Mouse (Mus musculus): Measurements from ENCODE around the gene Etnk1. TPM values are rescaled to one million over a fixed set of nuclear protein-coding genes. Genes with fewer than 3 reads are reported as not detected.

Etnk1 gene
- polyA plus RNA-seq, 1 experiment from 2014 or later, result 13.4 TPM

GRCm38 (mm10) chr6:143212766-143213165 lies 45.7 kb downstream of the Etnk1 start:
- no peak for ATAC-seq (replicated peaks; ENCODE audit: extremely low read depth, insufficient read depth, low FRiP score)
- Histone ChIP-seq H3K27ac (ENCODE audit: low read length) (no peak overlapping the region), H3K9ac (ENCODE audit: low read length) (no peak overlapping the region), H3K9me3 (replicated peaks; ENCODE audit: control insufficient read depth, low read length) (peaks cover 17% of the 10 kb centered on the region), H3K36me3 (ENCODE audit: control insufficient read depth, insufficient read depth) (peaks cover 16% of the 10 kb centered on the region), H3K4me3 (ENCODE audit: low read length) (no peak overlapping the region), H3K4me2 (ENCODE audit: low read depth, low read length) (no peak overlapping the region), H3K4me1 (ENCODE audit: control insufficient read depth, insufficient read depth, low read length) (no peaks in the 10 kb centered on the region), H3K27me3 (ENCODE audit: control insufficient read depth, insufficient read depth, low read length) (no peaks in the 10 kb centered on the region)
- WGBS, result 69% methylated on average over 6 of the region's 6 CpGs

GRCm38 (mm10) chr6:143213461-143213860 lies 46.4 kb downstream of the Etnk1 start:
- H3K4me3 ChIP-seq (ENCODE audit: low read length), result no peak overlapping the region
- no peak overlapping the region for H3K27ac ChIP-seq (ENCODE audit: low read length)
- H3K9ac ChIP-seq (ENCODE audit: low read length), result no peak overlapping the region
- ATAC-seq (replicated peaks; ENCODE audit: extremely low read depth, insufficient read depth, low FRiP score), result no peak
- H3K4me2 ChIP-seq (ENCODE audit: low read depth, low read length), result no peak overlapping the region
- no peaks in the 10 kb centered on the region for H3K4me1 ChIP-seq (ENCODE audit: control insufficient read depth, insufficient read depth, low read length)
- 89% methylated on average over 6 of the region's 6 CpGs for WGBS
- H3K9me3 ChIP-seq (replicated peaks; ENCODE audit: control insufficient read depth, low read length), result peaks cover 17% of the 10 kb centered on the region
- peaks cover 16% of the 10 kb centered on the region for H3K36me3 ChIP-seq (ENCODE audit: control insufficient read depth, insufficient read depth)
- H3K27me3 ChIP-seq (ENCODE audit: control insufficient read depth, insufficient read depth, low read length), result no peaks in the 10 kb centered on the region

- no peak overlapping the region for H3K9ac ChIP-seq (ENCODE audit: low read length)
- H3K27me3 ChIP-seq (ENCODE audit: control insufficient read depth, insufficient read depth, low read length), result no peaks in the 10 kb centered on the region
- peaks cover 17% of the 10 kb centered on the region for H3K9me3 ChIP-seq (replicated peaks; ENCODE audit: control insufficient read depth, low read length)
- ATAC-seq (replicated peaks; ENCODE audit: extremely low read depth, insufficient read depth, low FRiP score), result no peak
- no peak overlapping the region for H3K4me3 ChIP-seq (ENCODE audit: low read length)
- H3K36me3 ChIP-seq (ENCODE audit: control insufficient read depth, insufficient read depth), result peaks cover 6% of the 10 kb centered on the region
- whole genome bisulfite sequencing, result 56% methylated on average over 11 of the region's 11 CpGs
- H3K4me1 ChIP-seq (ENCODE audit: control insufficient read depth, insufficient read depth, low read length), result no peaks in the 10 kb centered on the region
- no peak overlapping the region for H3K27ac ChIP-seq (ENCODE audit: low read length)
- no peak overlapping the region for H3K4me2 ChIP-seq (ENCODE audit: low read depth, low read length)
Measured at GRCm38 (mm10) chr6:143216221-143216620, 49.2 kb downstream of the Etnk1 start.

DNA sequence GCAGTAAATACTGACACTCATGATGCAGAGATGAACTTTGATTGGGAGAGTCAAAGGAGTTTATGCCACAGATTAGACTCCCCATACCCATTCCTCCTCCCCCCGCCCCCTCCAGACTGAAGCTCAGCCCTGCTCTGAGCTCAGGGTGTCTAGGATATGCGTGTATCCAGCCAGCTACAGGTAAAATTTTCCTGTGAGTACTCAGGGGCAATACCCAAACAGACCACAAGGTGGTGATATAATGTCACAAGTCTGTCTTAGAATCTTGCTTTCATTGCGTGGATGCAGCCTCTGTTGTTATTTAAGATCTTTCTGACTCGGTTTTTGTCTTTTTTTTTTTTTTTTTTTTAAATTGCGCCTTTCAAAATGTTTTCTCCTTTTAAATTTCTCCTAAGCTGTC lies 52.3 kb downstream of the Etnk1 start:
- Histone ChIP-seq H3K9me3 (replicated peaks; ENCODE audit: control insufficient read depth, low read length) (peaks cover 10% of the 10 kb centered on the region), H3K27ac (ENCODE audit: low read length) (no peak overlapping the region), H3K36me3 (ENCODE audit: control insufficient read depth, insufficient read depth) (peaks cover 6% of the 10 kb centered on the region), H3K4me1 (ENCODE audit: control insufficient read depth, insufficient read depth, low read length) (no peaks in the 10 kb centered on the region), H3K4me3 (ENCODE audit: low read length) (no peak overlapping the region), H3K27me3 (ENCODE audit: control insufficient read depth, insufficient read depth, low read length) (no peaks in the 10 kb centered on the region), H3K4me2 (ENCODE audit: low read depth, low read length) (no peak overlapping the region), H3K9ac (ENCODE audit: low read length) (no peak overlapping the region)
- WGBS, result 5% methylated on average over 5 of the region's 5 CpGs
- no peak for ATAC-seq (replicated peaks; ENCODE audit: extremely low read depth, insufficient read depth, low FRiP score)

GRCm38 (mm10) chr6:143221245-143221644 lies 54.2 kb downstream of the Etnk1 start:
- H3K27me3 ChIP-seq (ENCODE audit: control insufficient read depth, insufficient read depth, low read length), result no peaks in the 10 kb centered on the region
- H3K4me2 ChIP-seq (ENCODE audit: low read depth, low read length), result no peak overlapping the region
- H3K27ac ChIP-seq (ENCODE audit: low read length), result no peak overlapping the region
- WGBS, result 79% methylated on average over 8 of the region's 8 CpGs
- H3K4me3 ChIP-seq (ENCODE audit: low read length), result no peak overlapping the region
- no peaks in the 10 kb centered on the region for H3K36me3 ChIP-seq (ENCODE audit: control insufficient read depth, insufficient read depth)
- ATAC-seq (replicated peaks; ENCODE audit: extremely low read depth, insufficient read depth, low FRiP score), result no peak
- no peaks in the 10 kb centered on the region for H3K9me3 ChIP-seq (replicated peaks; ENCODE audit: control insufficient read depth, low read length)
- H3K9ac ChIP-seq (ENCODE audit: low read length), result no peak overlapping the region
- no peaks in the 10 kb centered on the region for H3K4me1 ChIP-seq (ENCODE audit: control insufficient read depth, insufficient read depth, low read length)

- WGBS, result 60% methylated on average over 11 of the region's 11 CpGs
- Histone ChIP-seq H3K27ac (ENCODE audit: low read length) (no peak overlapping the region), H3K9ac (ENCODE audit: low read length) (no peak overlapping the region), H3K27me3 (ENCODE audit: control insufficient read depth, insufficient read depth, low read length) (no peaks in the 10 kb centered on the region), H3K4me2 (ENCODE audit: low read depth, low read length) (no peak overlapping the region), H3K9me3 (replicated peaks; ENCODE audit: control insufficient read depth, low read length) (0 out of 2 replicates have a peak, but pooled peaks cover 4% of the 10 kb centered on the region), H3K36me3 (ENCODE audit: control insufficient read depth, insufficient read depth) (no peaks in the 10 kb centered on the region), H3K4me1 (ENCODE audit: control insufficient read depth, insufficient read depth, low read length) (no peaks in the 10 kb centered on the region), H3K4me3 (ENCODE audit: low read length) (no peak overlapping the region)
- no peak for ATAC-seq (replicated peaks; ENCODE audit: extremely low read depth, insufficient read depth, low FRiP score)
Measured at GRCm38 (mm10) chr6:143224057-143224456, 57.0 kb downstream of the Etnk1 start.

GRCm38 (mm10) chr6:143224885-143225284 lies 57.9 kb downstream of the Etnk1 start:
- WGBS, result 75% methylated on average over 6 of the region's 6 CpGs
- H3K27ac ChIP-seq (ENCODE audit: low read length), result no peak overlapping the region

DNA sequence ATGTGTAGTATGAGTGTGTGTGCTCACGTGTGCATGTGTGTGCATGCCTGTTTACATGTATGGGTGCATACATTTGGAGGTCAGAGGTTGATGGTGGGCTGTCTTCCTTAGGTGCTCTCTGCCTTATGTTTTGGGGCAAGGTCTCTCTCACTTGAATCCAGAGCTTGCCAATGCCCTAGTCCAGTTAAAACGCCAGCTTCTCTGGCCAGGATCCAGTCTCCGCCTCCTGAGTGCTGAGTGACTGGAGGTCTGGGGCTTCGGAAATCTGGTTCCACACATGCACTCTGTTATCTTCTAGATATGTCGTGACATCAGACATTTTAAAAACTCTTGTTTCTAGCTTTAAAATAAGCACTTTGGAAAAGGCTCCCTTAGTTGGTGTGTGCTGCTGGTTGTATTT lies 61.7 kb downstream of the Etnk1 start:
- H3K9ac ChIP-seq (ENCODE audit: low read length), result no peak overlapping the region
- H3K27ac ChIP-seq (ENCODE audit: low read length), result no peak overlapping the region
- H3K9me3 ChIP-seq (replicated peaks; ENCODE audit: control insufficient read depth, low read length), result 0 out of 2 replicates have a peak, but pooled peaks cover 4% of the 10 kb centered on the region
- H3K4me2 ChIP-seq (ENCODE audit: low read depth, low read length), result no peak overlapping the region
- ATAC-seq (replicated peaks; ENCODE audit: extremely low read depth, insufficient read depth, low FRiP score), result no peak
- no peaks in the 10 kb centered on the region for H3K27me3 ChIP-seq (ENCODE audit: control insufficient read depth, insufficient read depth, low read length)
- no peaks in the 10 kb centered on the region; the same call in 1 of the 2 replicates for H3K4me1 ChIP-seq (ENCODE audit: control insufficient read depth, insufficient read depth, low read length)
- no peak overlapping the region for H3K4me3 ChIP-seq (ENCODE audit: low read length)
- H3K36me3 ChIP-seq (ENCODE audit: control insufficient read depth, insufficient read depth), result no peaks in the 10 kb centered on the region
- WGBS, result 51% methylated on average over 5 of the region's 5 CpGs

More at GRCm38 (mm10) chr6:143224885-143225284, 57.9 kb downstream of the Etnk1 start:
- Histone ChIP-seq H3K36me3 (ENCODE audit: control insufficient read depth, insufficient read depth) (no peaks in the 10 kb centered on the region), H3K9ac (ENCODE audit: low read length) (no peak overlapping the region), H3K27me3 (ENCODE audit: control insufficient read depth, insufficient read depth, low read length) (no peaks in the 10 kb centered on the region), H3K4me3 (ENCODE audit: low read length) (no peak overlapping the region), H3K4me1 (ENCODE audit: control insufficient read depth, insufficient read depth, low read length) (no peaks in the 10 kb centered on the region; the same call in 1 of the 2 replicates), H3K4me2 (ENCODE audit: low read depth, low read length) (no peak overlapping the region), H3K9me3 (replicated peaks; ENCODE audit: control insufficient read depth, low read length) (0 out of 2 replicates have a peak, but pooled peaks cover 4% of the 10 kb centered on the region)
- no peak for ATAC-seq (replicated peaks; ENCODE audit: extremely low read depth, insufficient read depth, low FRiP score)

- Histone ChIP-seq H3K9me3 (replicated peaks; ENCODE audit: control insufficient read depth, low read length) (0 out of 2 replicates have a peak, but pooled peaks cover 4% of the 10 kb centered on the region), H3K9ac (ENCODE audit: low read length) (no peak overlapping the region), H3K4me1 (ENCODE audit: control insufficient read depth, insufficient read depth, low read length) (no peaks in the 10 kb centered on the region; the same call in 1 of the 2 replicates), H3K27me3 (ENCODE audit: control insufficient read depth, insufficient read depth, low read length) (no peaks in the 10 kb centered on the region), H3K27ac (ENCODE audit: low read length) (no peak overlapping the region), H3K4me2 (ENCODE audit: low read depth, low read length) (no peak overlapping the region), H3K36me3 (ENCODE audit: control insufficient read depth, insufficient read depth) (no peaks in the 10 kb centered on the region), H3K4me3 (ENCODE audit: low read length) (no peak overlapping the region)
- ATAC-seq (replicated peaks; ENCODE audit: extremely low read depth, insufficient read depth, low FRiP score), result no peak
- 45% methylated on average over 8 of the region's 8 CpGs for WGBS
Measured at GRCm38 (mm10) chr6:143229906-143230305, 62.9 kb downstream of the Etnk1 start.
